Mouse (Mus musculus) MEL (cell line): ENCODE results near the gene Bgn. TPM values are rescaled to one million over a fixed set of nuclear protein-coding genes. Genes with fewer than 3 reads are reported as not detected.

Experiments
- DNase-seq: peaks from one replicate; pipeline ENCODE4 v3.0.0; 2011; ENCODE audit warnings: low read depth, low spot score
- H3K27ac ChIP-seq: 2 replicates; pipeline ENCODE4 v1.5.1; 2012; ENCODE audit warnings: low read depth, mild to moderate bottlenecking, control low read depth, low read length, moderate library complexity; ENCODE audit not compliant: control insufficient read depth
- H3K27me3 ChIP-seq, 2 experiments: fragments of 150-350 bp in 1 of 2; sonication (generic) in 1 of 2; 2 replicates each; pipeline ENCODE4 v1.6.1; 2012; ENCODE audit warnings: low read length in 2 of 2, mild to moderate bottlenecking in 2 of 2, improper control_type of control experiment in 1 of 2, moderate library complexity in 1 of 2; ENCODE audit not compliant: insufficient read depth in 2 of 2, control insufficient read depth in 1 of 2
- H3K36me3 ChIP-seq, 2 experiments: 2 replicates each; pipeline ENCODE4 v1.6.1; 2012 to 2014; ENCODE audit warnings: low read length in 2 of 2, improper control_type of control experiment in 1 of 2, inconsistent platforms in 1 of 2, mild to moderate bottlenecking in 1 of 2; ENCODE audit not compliant: insufficient read depth in 2 of 2, control insufficient read depth in 1 of 2
- H3K4me1 ChIP-seq, 2 experiments: fragments of 150-350 bp in 1 of 2; sonication (generic) in 1 of 2; 2 replicates each; pipeline ENCODE4 v1.6.1; 2012; ENCODE audit warnings: low read length in 2 of 2, improper control_type of control experiment in 1 of 2, mild to moderate bottlenecking in 1 of 2; ENCODE audit not compliant: insufficient read depth in 2 of 2, control insufficient read depth in 1 of 2
- H3K4me3 ChIP-seq, 2 experiments: fragments of 150-350 bp in 1 of 2; sonication (generic) in 1 of 2; 2 replicates each; pipeline ENCODE4 v1.5.1; 2012; ENCODE audit warnings: low read depth in 2 of 2, low read length in 2 of 2, mild to moderate bottlenecking in 2 of 2, moderate library complexity in 2 of 2, control low read depth in 1 of 2, improper control_type of control experiment in 1 of 2; ENCODE audit not compliant: control insufficient read depth in 1 of 2, insufficient read depth in 1 of 2
- H3K79me2 ChIP-seq: 2 replicates; pipeline ENCODE4 v1.6.1; 2012; ENCODE audit warnings: mild to moderate bottlenecking, low read length, moderate library complexity; ENCODE audit not compliant: control insufficient read depth, poor library complexity, insufficient read depth
- H3K9ac ChIP-seq: 2 replicates; pipeline ENCODE4 v1.6.1; 2012; ENCODE audit warnings: low read depth, mild to moderate bottlenecking, control low read depth, low read length, moderate library complexity; ENCODE audit not compliant: control insufficient read depth, poor library complexity, severe bottlenecking
- H3K9me3 ChIP-seq: fragments of 150-350 bp; sonication (generic); replicated peaks from 2 replicates; pipeline ENCODE4 v1.6.1; 2012; ENCODE audit warnings: mild to moderate bottlenecking, low read length, improper control_type of control experiment, moderate library complexity; ENCODE audit not compliant: insufficient read depth
- CTCF ChIP-seq, 3 experiments: IDR thresholded peaks in 2 of 3; conservative IDR thresholded peaks in 1 of 3; 2 replicates each; pipeline ENCODE4 v1.5.1; 2011 to 2012; ENCODE audit warnings: low read length in 3 of 3, low read depth in 2 of 3, mild to moderate bottlenecking in 2 of 3, improper control_type of control experiment in 1 of 3, inconsistent platforms in 1 of 3, mixed read lengths in 1 of 3, moderate library complexity in 1 of 3; ENCODE audit not compliant: control insufficient read depth in 1 of 3, insufficient read depth in 1 of 3, poor library complexity in 1 of 3, severe bottlenecking in 1 of 3
- ELF1 ChIP-seq: IDR thresholded peaks from 2 replicates; pipeline ENCODE4 v1.6.1; 2014; ENCODE audit warnings: low read depth, mild to moderate bottlenecking, inconsistent platforms, low read length, improper control_type of control experiment, moderate library complexity
- EP300 ChIP-seq, 2 experiments: IDR thresholded peaks; 2 replicates each; pipeline ENCODE4 v1.6.1; 2011; ENCODE audit warnings: improper control_type of control experiment in 2 of 2, low read length in 2 of 2, low read depth in 1 of 2, mild to moderate bottlenecking in 1 of 2
- GABPA ChIP-seq: IDR thresholded peaks from 2 replicates; pipeline ENCODE4 v1.6.1; 2012; ENCODE audit warnings: low read depth, mild to moderate bottlenecking, inconsistent platforms, low read length, improper control_type of control experiment, moderate library complexity
- GATA1 ChIP-seq: IDR thresholded peaks from 2 replicates; pipeline ENCODE4 v1.6.1; 2011; ENCODE audit warnings: low read depth, low read length, improper control_type of control experiment
- HCFC1 ChIP-seq: IDR thresholded peaks from 2 replicates; pipeline ENCODE4 v1.6.1; 2012; ENCODE audit warnings: low read depth, mild to moderate bottlenecking, inconsistent platforms, low read length, improper control_type of control experiment, moderate library complexity
- JUND ChIP-seq: IDR thresholded peaks from 2 replicates; pipeline ENCODE4 v1.6.1; 2011; ENCODE audit warnings: low read depth, mild to moderate bottlenecking, improper control_type of control experiment, low read length
- KAT2A ChIP-seq: conservative IDR thresholded peaks from 2 replicates; pipeline ENCODE4 v1.6.1; 2012; ENCODE audit warnings: low read depth, low read length, improper control_type of control experiment, inconsistent platforms
- MAFK ChIP-seq: IDR thresholded peaks from 2 replicates; pipeline ENCODE4 v1.6.1; 2011; ENCODE audit warnings: low read depth, mild to moderate bottlenecking, low read length, improper control_type of control experiment, borderline replicate concordance
- MAZ ChIP-seq: IDR thresholded peaks from 2 replicates; pipeline ENCODE4 v1.6.1; 2012; ENCODE audit warnings: low read depth, mild to moderate bottlenecking, inconsistent platforms, low read length, improper control_type of control experiment
- MYB ChIP-seq: IDR thresholded peaks from 2 replicates; pipeline ENCODE4 v1.6.1; 2011; ENCODE audit warnings: mild to moderate bottlenecking, low read depth, low read length, improper control_type of control experiment
- NELFE ChIP-seq: IDR thresholded peaks from 2 replicates; pipeline ENCODE4 v1.6.1; 2011; ENCODE audit warnings: low read depth, low read length, improper control_type of control experiment
- POLR2AphosphoS2 ChIP-seq: IDR thresholded peaks from 2 replicates; pipeline ENCODE4 v1.6.1; 2011; ENCODE audit warnings: low read length, improper control_type of control experiment
- POLR2AphosphoS5 ChIP-seq: IDR thresholded peaks from 2 replicates; pipeline ENCODE4 v1.6.1; 2012; ENCODE audit warnings: low read depth, borderline replicate concordance, mild to moderate bottlenecking, inconsistent platforms, low read length, moderate library complexity, mixed read lengths
- RCOR1 ChIP-seq: IDR thresholded peaks from 2 replicates; pipeline ENCODE4 v1.6.1; 2012; ENCODE audit warnings: low read depth, mild to moderate bottlenecking, inconsistent platforms, low read length, improper control_type of control experiment
- SIN3A ChIP-seq: IDR thresholded peaks from 2 replicates; pipeline ENCODE4 v1.6.1; 2012; ENCODE audit warnings: low read length, improper control_type of control experiment, inconsistent platforms
- SMC3 ChIP-seq: IDR thresholded peaks from 2 replicates; pipeline ENCODE4 v1.6.1; 2011; ENCODE audit warnings: low read depth, low read length, improper control_type of control experiment
- TAL1 ChIP-seq: IDR thresholded peaks from 2 replicates; pipeline ENCODE4 v1.6.1; 2012; ENCODE audit warnings: mild to moderate bottlenecking, inconsistent platforms, low read length, moderate library complexity, mixed read lengths
- TBP ChIP-seq: IDR thresholded peaks from 2 replicates; pipeline ENCODE4 v1.8.0; 2011; ENCODE audit warnings: low read depth, low read length, improper control_type of control experiment
- TCF12 ChIP-seq: IDR thresholded peaks from 2 replicates; pipeline ENCODE4 v1.6.1; 2014; ENCODE audit warnings: low read depth, mild to moderate bottlenecking, inconsistent platforms, low read length, improper control_type of control experiment, moderate library complexity
- UBTF ChIP-seq: IDR thresholded peaks from 2 replicates; pipeline ENCODE4 v1.6.1; 2012; ENCODE audit warnings: low read depth, mild to moderate bottlenecking, inconsistent platforms, low read length, improper control_type of control experiment, moderate library complexity, borderline replicate concordance; ENCODE audit not compliant: insufficient read depth
- USF2 ChIP-seq, 2 experiments: IDR thresholded peaks; 2 replicates each; pipeline ENCODE4 v1.6.1; 2011 to 2012; ENCODE audit warnings: improper control_type of control experiment in 2 of 2, low read length in 2 of 2, borderline replicate concordance in 1 of 2, inconsistent platforms in 1 of 2, low read depth in 1 of 2, mild to moderate bottlenecking in 1 of 2; ENCODE audit not compliant: insufficient read depth in 1 of 2
- ZC3H11A ChIP-seq: IDR thresholded peaks from 2 replicates; pipeline ENCODE4 v1.6.1; 2012; ENCODE audit warnings: low read depth, mild to moderate bottlenecking, inconsistent platforms, low read length, improper control_type of control experiment
- ZNF384 ChIP-seq: IDR thresholded peaks from 2 replicates; pipeline ENCODE4 v1.6.1; 2012; ENCODE audit warnings: low read depth, mild to moderate bottlenecking, inconsistent platforms, low read length, improper control_type of control experiment
- polyA plus RNA-seq, 2 experiments: library from polyadenylated mRNA; stranded (reverse) in 1 of 2; unstranded in 1 of 2; fragments of >175 nt in 1 of 2; fragments of >200 nt in 1 of 2; gene quantifications; 2 replicates each; pipeline versions ENCODE4 v1.2.1 to v1.2.4; 2012; ENCODE audit warnings: low replicate concordance in 2 of 2, low read depth in 1 of 2; ENCODE audit not compliant: insufficient read length in 2 of 2, insufficient read depth in 1 of 2, missing spikeins in 1 of 2
- total RNA-seq: library from RNA; depleted of rRNA; stranded (reverse); fragments of 300-350 nt; gene quantifications from 2 replicates; pipeline ENCODE4 v1.2.3, GENCODE M21; 2012

The Bgn gene
- total and polyA plus RNA-seq, 3 experiments: not detected

GRCm38 (mm10) chrX:73517060-73517600 lies 33.7 kb downstream of the Bgn start:
- no peak for TF ChIP-seq TBP
- TF ChIP-seq USF2 (IDR thresholded peaks at IDR 0.05; ENCODE audit: borderline replicate concordance in 1 of 2, insufficient read depth in 1 of 2, low read depth in 1 of 2, low read length in 2 of 2): no peak
- no peak for TF ChIP-seq CTCF (IDR thresholded peaks at IDR 0.05 in 2 of 3, conservative IDR thresholded peaks at IDR 0.05 in 1 of 3; ENCODE audit: control insufficient read depth in 1 of 3, insufficient read depth in 1 of 3, low read depth in 2 of 3, low read length in 3 of 3, poor library complexity in 1 of 3, severe bottlenecking in 1 of 3)
- TF ChIP-seq SIN3A: no peak
- TF ChIP-seq EP300 (IDR thresholded peaks at IDR 0.05; ENCODE audit: low read depth in 1 of 2, low read length in 2 of 2): no peak
- TF ChIP-seq TCF12: no peak
- TF ChIP-seq POLR2AphosphoS5: no peak
- TF ChIP-seq UBTF: no peak
- TF ChIP-seq SMC3: no peak
- no peak for TF ChIP-seq GABPA
- no peak for TF ChIP-seq MAFK
- TF ChIP-seq ELF1: no peak
- TF ChIP-seq POLR2AphosphoS2: no peak
- no peak for TF ChIP-seq GATA1
- TF ChIP-seq TAL1: no peak
- Histone ChIP-seq H3K79me2 (no peaks in the 10 kb centered on the region), H3K27me3 (no peaks in the 10 kb centered on the region; a peak in 2 of 4 replicates), H3K27ac (no peak overlapping the region), H3K36me3 (no peaks in the 10 kb centered on the region), H3K9ac (no peak overlapping the region), H3K4me3 (no peak overlapping the region), H3K4me1 (no peaks in the 10 kb centered on the region), H3K9me3 (no peaks in the 10 kb centered on the region)
- no peak for DNase-seq

GRCm38 (mm10) chrX:73520692-73521091 lies 37.3 kb downstream of the Bgn start:
- no peak for TF ChIP-seq MAZ
- no peak for TF ChIP-seq RCOR1
- TF ChIP-seq HCFC1: no peak
- no peak for TF ChIP-seq ELF1
- no peak for TF ChIP-seq TAL1
- TF ChIP-seq ZC3H11A: no peak
- no peak for TF ChIP-seq GATA1
- no peak for TF ChIP-seq KAT2A
- TF ChIP-seq UBTF: no peak
- TF ChIP-seq JUND: no peak
- no peak for TF ChIP-seq NELFE
- no peak for TF ChIP-seq MAFK
- TF ChIP-seq ZNF384: no peak
- no peak for TF ChIP-seq POLR2AphosphoS2
- TF ChIP-seq MYB: no peak
- TF ChIP-seq GABPA: no peak
- H3K9me3 ChIP-seq: no peaks in the 10 kb centered on the region
- H3K4me3 ChIP-seq: no peak overlapping the region
- H3K27me3 ChIP-seq: no peaks in the 10 kb centered on the region
- no peaks in the 10 kb centered on the region for H3K36me3 ChIP-seq
- DNase-seq: no peak
- H3K79me2 ChIP-seq: no peaks in the 10 kb centered on the region
- H3K9ac ChIP-seq: no peak overlapping the region
- H3K4me1 ChIP-seq: no peaks in the 10 kb centered on the region
- no peak overlapping the region for H3K27ac ChIP-seq
